Mouse (Mus musculus) ES-CJ7 (cell line): ENCODE measurements around the gene Cckbr.

Source experiments
- DNase-seq: peaks from one replicate; pipeline ENCODE4 v3.0.0; 2011; ENCODE audit warnings: low read depth, low spot score

Gene Cckbr

GRCm38 (mm10) chr7:105425424-105426043 lies at the start of gene Cckbr:
Gene Cckbr, plus strand, starts transcription at chr7:105425731.
- peak; percentile 49 for DNase-seq

GRCm38 (mm10) chr7:105380329-105380728 lies 45.2 kb upstream of the Cckbr start:
- DNase-seq: no peak

- no peak for DNase-seq
Measured at GRCm38 (mm10) chr7:105387696-105388095, 37.8 kb upstream of the Cckbr start.

- no peak for DNase-seq
Measured at GRCm38 (mm10) chr7:105390236-105390635, 35.3 kb upstream of the Cckbr start.

GRCm38 (mm10) chr7:105394606-105395005 lies 30.9 kb upstream of the Cckbr start:
- DNase-seq: no peak

- DNase-seq: no peak
Measured at GRCm38 (mm10) chr7:105395131-105395820, 30.3 kb upstream of the Cckbr start.

GRCm38 (mm10) chr7:105396126-105396525 lies 29.4 kb upstream of the Cckbr start:
- no peak for DNase-seq

GRCm38 (mm10) chr7:105399058-105399934 lies 26.2 kb upstream of the Cckbr start:
- DNase-seq: peak; percentile 42

- DNase-seq: peak; percentile 99
Measured at GRCm38 (mm10) chr7:105399935-105400624, 25.5 kb upstream of the Cckbr start, which contains the start of gene Fam160a2. Gene Fam160a2, minus strand, starts transcription at chr7:105400054.

GRCm38 (mm10) chr7:105404268-105404667 lies 21.3 kb upstream of the Cckbr start, which contains the start of gene Cnga4:
Gene Cnga4, plus strand, starts transcription at chr7:105404568.
- peak; percentile 8 for DNase-seq

- no peak for DNase-seq
Measured at GRCm38 (mm10) chr7:105406322-105406721, 19.2 kb upstream of the Cckbr start.

GRCm38 (mm10) chr7:105411874-105412632 lies 13.5 kb upstream of the Cckbr start:
- peak; percentile 57 for DNase-seq

- DNase-seq: no peak
Measured at GRCm38 (mm10) chr7:105414385-105414784, 11.1 kb upstream of the Cckbr start.

GRCm38 (mm10) chr7:105416529-105416928 lies 9.0 kb upstream of the Cckbr start:
- DNase-seq: no peak

- DNase-seq: no peak
Measured at GRCm38 (mm10) chr7:105418106-105418505, 7.4 kb upstream of the Cckbr start.

- no peak for DNase-seq
Measured at GRCm38 (mm10) chr7:105420903-105421302, 4.6 kb upstream of the Cckbr start.

GRCm38 (mm10) chr7:105424368-105424767 lies 1.2 kb upstream of the Cckbr start:
- no peak for DNase-seq

- peak; percentile 10 for DNase-seq
Measured at GRCm38 (mm10) chr7:105426051-105426450, 520 bp downstream of the Cckbr start.

- DNase-seq: no peak
Measured at GRCm38 (mm10) chr7:105432058-105432457, 6.5 kb downstream of the Cckbr start.

GRCm38 (mm10) chr7:105433859-105434258 lies 8.3 kb downstream of the Cckbr start:
- DNase-seq: peak; percentile 42

GRCm38 (mm10) chr7:105434798-105435197 lies 9.3 kb downstream of the Cckbr start:
- DNase-seq: peak; percentile 35
